8 mouse cellular contexts compared by ENCODE assay signal in genomic region chr6:115134501-115135331, GRCm38 (mm10). TPM values are rescaled to one million over a fixed set of nuclear protein-coding genes. Genes with fewer than 3 reads are reported as not detected.
DNase-seq lines count a peak whose midpoint lies in the region; ATAC-seq and TF ChIP-seq lines count a peak whose summit lies in the region.

Gene Syn2 (plus strand): TSS chr6:115134902.

- peaks cover 25% of the 10 kb centered on the region for H3K4me1 ChIP-seq in hindbrain, embryonic 13.5 days (replicated peaks)
- H3K4me1 ChIP-seq in lung, postnatal 0 days (ENCODE audit: insufficient read depth, low read depth, low read length), result no peaks in the 10 kb centered on the region

- peak within 1 kb of the TSS; percentile 85 for H3K9ac ChIP-seq in hindbrain, embryonic 13.5 days
- H3K9ac ChIP-seq in lung, postnatal 0 days (replicated peaks; ENCODE audit: low read depth), result no peak within 1 kb of the TSS

- peak; percentile 98 for ATAC-seq in hindbrain, embryonic 13.5 days (ENCODE audit: low FRiP score)
- peak; percentile 96 for ATAC-seq in lung, postnatal 0 days

- under 1% methylated on average over 67 of the region's 75 CpGs for WGBS in hindbrain, embryonic 13.5 days
- under 1% methylated on average over 54 of the region's 75 CpGs for WGBS in lung, postnatal 0 days

- no peak for TF ChIP-seq CTCF in lung, postnatal 0 days (IDR thresholded peaks at IDR 0.05)

- H3K4me3 ChIP-seq in hindbrain, embryonic 13.5 days, result peak within 1 kb of the TSS; percentile 72
- peak within 1 kb of the TSS; percentile 43 for H3K4me3 ChIP-seq in lung, postnatal 0 days (ENCODE audit: low read depth, low read length)

- no peaks in the 10 kb centered on the region for H3K27me3 ChIP-seq in hindbrain, embryonic 13.5 days
- peaks cover 12% of the 10 kb centered on the region; the same call in 1 of the 2 replicates for H3K27me3 ChIP-seq in lung, postnatal 0 days (replicated peaks; ENCODE audit: insufficient read depth, low read length)

- H3K9me3 ChIP-seq in hindbrain, embryonic 13.5 days, result no peaks in the 10 kb centered on the region
- no peaks in the 10 kb centered on the region for H3K9me3 ChIP-seq in lung, postnatal 0 days (ENCODE audit: low read length)

- no peak for TF ChIP-seq EP300 in lung, postnatal 0 days (IDR thresholded peaks at IDR 0.05)

- DNase-seq in ZHBTc4 (ENCODE audit: low read depth, low spot score), result peak; percentile 90
- DNase-seq in cerebellum, postnatal 25 days, result peak; percentile 97 to 98
- peak; percentile 51 for DNase-seq in gastrocnemius, adult 18-20 months (ENCODE audit: low spot score)
- peak; percentile 88 to 90 for DNase-seq in layer of hippocampus, postnatal 25 days (ENCODE audit: extremely low spot score in 1 of 2, low spot score in 1 of 2)
- DNase-seq in lung, postnatal 0 days (ENCODE audit: low spot score), result peak; percentile 74
- peak; percentile 89 for DNase-seq in retina, embryonic 14.5 days (ENCODE audit: low spot score)
- DNase-seq in thymus, postnatal 25 days, result peak; percentile 84

- no peaks in the 10 kb centered on the region for H3K36me3 ChIP-seq in hindbrain, embryonic 13.5 days
- H3K36me3 ChIP-seq in lung, postnatal 0 days (ENCODE audit: insufficient read depth, low read length), result no peaks in the 10 kb centered on the region

- peak within 1 kb of the TSS; percentile 70 for H3K4me2 ChIP-seq in hindbrain, embryonic 13.5 days
- peak within 1 kb of the TSS; percentile 87 for H3K4me2 ChIP-seq in lung, postnatal 0 days (replicated peaks; ENCODE audit: low read depth, low read length)

- H3K27ac ChIP-seq in hindbrain, embryonic 13.5 days, result peak within 1 kb of the TSS; percentile 78
- H3K27ac ChIP-seq in lung, postnatal 0 days (ENCODE audit: low read length), result no peak within 1 kb of the TSS

RNA-seq across cellular contexts. Expression of gene Syn2, which starts in this region (rescaled TPM):
- under 1 TPM; 0.34 to 0.40 TPM for total RNA-seq in gastrocnemius, adult 18-20 months (2021)
- polyA plus RNA-seq in hindbrain, embryonic 13.5 days (2015; fragmentation: Nextera tagmentation; extraction: Ambion mirVana), result 26.6 and 27.0 TPM in 2 replicates
- total RNA-seq in layer of hippocampus, postnatal 25 days (2021), result 100 to 1,000 TPM; 590 to 635 TPM
- 1.0 and 1.4 TPM in 2 replicates for polyA plus RNA-seq in lung, postnatal 0 days (2015; fragmentation: Nextera tagmentation; extraction: Ambion mirVana)

Comparison
In these comparisons a context has a peak if more than half of its experiments do, and no peak if none do; other contexts are left out.
1. RNA of gene Syn2 (total RNA-seq): 590 to 635 TPM in layer of hippocampus, postnatal 25 days; 0.34 to 0.40 TPM in gastrocnemius, adult 18-20 months; every median in the first group is over 100 times any median in the second.
2. RNA of gene Syn2 (polyA plus RNA-seq): 26.6 to 27.0 TPM in hindbrain, embryonic 13.5 days; 1.0 to 1.4 TPM in lung, postnatal 0 days; every median in the first group is over 10 times any median in the second.
3. Peak in DNase-seq in gastrocnemius, adult 18-20 months; RNA of the gene not detected or under 1 TPM.
4. Peak in every context shown above with its lines, with median percentiles within 50 percentile points of each other: DNase-seq.